Mouse (Mus musculus) C2C12 (cell line): ENCODE data around the gene Hmgn3.

Experiments used
- CTCF ChIP-seq: IDR thresholded peaks from one replicate; pipeline ENCODE4 v1.5.1; 2011; ENCODE audit not compliant: control insufficient read depth, insufficient read depth, insufficient read length
- MAX ChIP-seq: IDR thresholded peaks from one replicate; pipeline ENCODE4 v1.6.1; 2011; ENCODE audit warnings: mild to moderate bottlenecking, control low read depth

- no peak for TF ChIP-seq CTCF
- TF ChIP-seq MAX: no peak
Observed at GRCm38 (mm10) chr9:83098652-83099307, 47.7 kb downstream of the Hmgn3 start.
